Mouse (Mus musculus) liver, postnatal 0 days (tissue): ENCODE data around the gene Ttc33. TPM values are rescaled to one million over a fixed set of nuclear protein-coding genes. Genes with fewer than 3 reads are reported as not detected.

Experiments used
- ATAC-seq: fragments of 200-750 bp; cut with Nextera tagmentation; 2 replicates; pipeline ENCODE4 v1.8.0; 2017; ENCODE audit warnings: mild to moderate bottlenecking, moderate library complexity
- DNase-seq: peaks from one replicate; pipeline ENCODE4 v3.0.0-alpha.2; 2016
- H3K27ac ChIP-seq: fragments of 300-500 bp; sonication (generic); 2 replicates; pipeline ENCODE4 v1.5.1; 2014; ENCODE audit warnings: antibody characterized with exemption, moderate library complexity, mild to moderate bottlenecking, low read depth
- H3K27me3 ChIP-seq: fragments of 300-500 bp; sonication (generic); 2 replicates; pipeline ENCODE4 v1.6.1; 2014; ENCODE audit warnings: low read length, control low read depth, mixed read lengths; ENCODE audit not compliant: insufficient read depth
- H3K36me3 ChIP-seq: fragments of 300-500 bp; sonication (generic); replicated peaks from 2 replicates; pipeline ENCODE4 v1.6.1; 2014; ENCODE audit warnings: mild to moderate bottlenecking, control low read depth, low read length, moderate library complexity, mixed read lengths; ENCODE audit not compliant: insufficient read depth
- H3K4me1 ChIP-seq: fragments of 300-500 bp; sonication (generic); 2 replicates; pipeline ENCODE4 v1.6.1; 2014; ENCODE audit warnings: antibody characterized with exemption, mild to moderate bottlenecking, control low read depth; ENCODE audit not compliant: insufficient read depth
- H3K4me2 ChIP-seq: fragments of 300-500 bp; sonication (generic); 2 replicates; pipeline ENCODE4 v1.6.1; 2014; ENCODE audit warnings: low read depth, mild to moderate bottlenecking, low read length, moderate library complexity, mixed read lengths
- H3K4me3 ChIP-seq: fragments of 300-500 bp; sonication (generic); 2 replicates; pipeline ENCODE4 v1.5.1; 2014; ENCODE audit warnings: low read depth, low read length
- H3K9ac ChIP-seq: fragments of 300-500 bp; sonication (generic); replicated peaks from 2 replicates; pipeline ENCODE4 v1.6.1; 2014; ENCODE audit warnings: mild to moderate bottlenecking, moderate library complexity
- H3K9me3 ChIP-seq: fragments of 300-500 bp; sonication (generic); 2 replicates; pipeline ENCODE4 v1.6.1; 2016; ENCODE audit warnings: mild to moderate bottlenecking, control low read depth, low read length, mixed read lengths
- CTCF ChIP-seq: sonication (generic); IDR thresholded peaks from 2 replicates; pipeline ENCODE4 v1.5.1; 2016; ENCODE audit warnings: antibody characterized with exemption, low read depth
- EP300 ChIP-seq: IDR thresholded peaks from 2 replicates; pipeline ENCODE4 v1.6.1; 2016; ENCODE audit warnings: antibody characterized with exemption, low read depth, mild to moderate bottlenecking
- WGBS: fragments of 180-500 bp; shearing (Covaris S2); extraction: QIAGEN DNeasy Blood & Tissue Kit; methylation state at CpG from one replicate; pipeline ENCODE4 v1.1.7; 2014; ENCODE audit not compliant: insufficient replicate concordance; 5-methylcytosine and 5-hydroxymethylcytosine counted together
- polyA plus RNA-seq: library from polyadenylated mRNA; unstranded; fragments of >200 nt; fragmentation: Nextera tagmentation; extraction: Ambion mirVana; gene quantifications from 2 replicates; pipeline ENCODE4 v1.2.1, GENCODE M21; 2015

The Ttc33 gene
- polyA plus RNA-seq, 1 experiment from 2014 or later = 16.3 TPM

DNA sequence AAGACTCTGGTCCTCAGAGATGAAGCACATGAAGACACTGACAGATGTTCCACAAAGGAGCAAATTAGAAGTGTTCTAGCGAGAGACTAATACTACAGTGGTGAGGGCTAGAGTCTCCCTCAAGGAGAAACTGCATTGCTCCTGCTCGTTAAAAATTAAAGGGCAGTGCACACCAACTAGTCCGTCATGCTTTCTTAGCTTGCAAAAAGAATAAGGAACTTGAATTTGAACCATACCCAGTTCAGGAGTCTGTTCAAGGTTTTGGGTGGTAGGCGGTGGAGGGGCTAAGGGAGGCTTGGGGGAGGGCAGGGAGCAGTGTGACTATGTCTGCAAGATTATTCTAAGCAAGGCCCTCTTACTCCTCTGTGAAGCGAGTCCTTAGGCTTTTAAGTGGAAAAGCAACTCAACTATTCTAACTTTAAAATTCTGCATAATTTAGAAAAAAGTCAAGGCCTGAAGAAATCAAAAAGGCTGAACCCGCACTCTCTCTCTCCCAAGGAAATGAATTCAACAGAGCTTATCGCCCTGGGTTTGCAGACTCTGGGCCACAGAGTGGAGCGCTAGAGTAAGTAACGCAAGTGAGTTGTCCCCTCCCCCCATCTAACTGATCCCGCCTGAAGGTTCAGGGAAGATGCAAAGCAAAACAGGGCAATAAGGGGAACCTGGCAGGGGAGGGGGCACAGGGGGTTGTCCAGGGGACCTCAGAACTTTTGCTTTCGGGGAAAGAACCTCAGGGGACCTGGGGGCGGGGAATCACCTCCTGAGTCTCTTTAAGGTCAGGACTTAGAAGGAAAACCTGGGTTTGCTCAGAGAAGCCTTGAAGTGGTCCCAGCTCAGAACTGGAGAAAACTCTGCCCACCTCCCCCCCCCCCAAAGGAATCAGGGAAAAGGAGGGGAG lies 56.2 kb downstream of the Ttc33 start:
- Histone ChIP-seq H3K36me3 (no peaks in the 10 kb centered on the region), H3K4me1 (peaks cover 40% of the 10 kb centered on the region)

GRCm38 (mm10) chr15:5242241-5243035 lies 57.1 kb downstream of the Ttc33 start:
- DNase-seq (peak; percentile 50), ATAC-seq (peak; percentile 24)
- peak overlapping the region; percentile 54 for H3K9ac ChIP-seq
- peak overlapping the region; percentile 19; the same call in 1 of the 2 replicates for H3K27ac ChIP-seq
- TF ChIP-seq EP300 (no peak), CTCF (no peak)
- H3K4me1 ChIP-seq = peaks cover 40% of the 10 kb centered on the region
- peaks cover 28% of the 10 kb centered on the region for H3K27me3 ChIP-seq
- H3K9me3 ChIP-seq = no peaks in the 10 kb centered on the region
- peak overlapping the region; percentile 72 for H3K4me3 ChIP-seq
- H3K36me3 ChIP-seq = no peaks in the 10 kb centered on the region
- WGBS = 2% methylated on average over 54 of the region's 61 CpGs
- H3K4me2 ChIP-seq = peak overlapping the region; percentile 99

More for the DNA sequence above, 56.2 kb downstream of the Ttc33 start:
- 19% methylated on average over 12 of the region's 12 CpGs for WGBS
- no peak for TF ChIP-seq EP300
- peak; percentile 44 for TF ChIP-seq CTCF
- peak overlapping the region; percentile 72 for H3K4me3 ChIP-seq
- peak overlapping the region; percentile 54; the same call in 1 of the 2 replicates for H3K9ac ChIP-seq
- H3K27me3 ChIP-seq = peaks cover 28% of the 10 kb centered on the region
- peak; percentile 42 for DNase-seq
- H3K4me2 ChIP-seq = peak overlapping the region; percentile 99
- peak overlapping the region; percentile 19; the same call in 1 of the 2 replicates for H3K27ac ChIP-seq
- ATAC-seq = no peak
- no peaks in the 10 kb centered on the region for H3K9me3 ChIP-seq

- Histone ChIP-seq H3K27me3 (peaks cover 28% of the 10 kb centered on the region), H3K9ac (peak overlapping the region; percentile 63), H3K4me2 (peak overlapping the region; percentile 99), H3K4me1 (peaks cover 40% of the 10 kb centered on the region), H3K9me3 (no peaks in the 10 kb centered on the region), H3K4me3 (peak overlapping the region; percentile 72), H3K27ac (no peak overlapping the region), H3K36me3 (no peaks in the 10 kb centered on the region)
- TF ChIP-seq CTCF (no peak), EP300 (no peak)
- WGBS = 3% methylated on average over 40 of the region's 40 CpGs
- ATAC-seq = no peak
- DNase-seq = peak; percentile 21
These were observed 58.0 kb downstream of the Ttc33 start for GRCm38 (mm10) chr15:5243036-5243958.

DNA sequence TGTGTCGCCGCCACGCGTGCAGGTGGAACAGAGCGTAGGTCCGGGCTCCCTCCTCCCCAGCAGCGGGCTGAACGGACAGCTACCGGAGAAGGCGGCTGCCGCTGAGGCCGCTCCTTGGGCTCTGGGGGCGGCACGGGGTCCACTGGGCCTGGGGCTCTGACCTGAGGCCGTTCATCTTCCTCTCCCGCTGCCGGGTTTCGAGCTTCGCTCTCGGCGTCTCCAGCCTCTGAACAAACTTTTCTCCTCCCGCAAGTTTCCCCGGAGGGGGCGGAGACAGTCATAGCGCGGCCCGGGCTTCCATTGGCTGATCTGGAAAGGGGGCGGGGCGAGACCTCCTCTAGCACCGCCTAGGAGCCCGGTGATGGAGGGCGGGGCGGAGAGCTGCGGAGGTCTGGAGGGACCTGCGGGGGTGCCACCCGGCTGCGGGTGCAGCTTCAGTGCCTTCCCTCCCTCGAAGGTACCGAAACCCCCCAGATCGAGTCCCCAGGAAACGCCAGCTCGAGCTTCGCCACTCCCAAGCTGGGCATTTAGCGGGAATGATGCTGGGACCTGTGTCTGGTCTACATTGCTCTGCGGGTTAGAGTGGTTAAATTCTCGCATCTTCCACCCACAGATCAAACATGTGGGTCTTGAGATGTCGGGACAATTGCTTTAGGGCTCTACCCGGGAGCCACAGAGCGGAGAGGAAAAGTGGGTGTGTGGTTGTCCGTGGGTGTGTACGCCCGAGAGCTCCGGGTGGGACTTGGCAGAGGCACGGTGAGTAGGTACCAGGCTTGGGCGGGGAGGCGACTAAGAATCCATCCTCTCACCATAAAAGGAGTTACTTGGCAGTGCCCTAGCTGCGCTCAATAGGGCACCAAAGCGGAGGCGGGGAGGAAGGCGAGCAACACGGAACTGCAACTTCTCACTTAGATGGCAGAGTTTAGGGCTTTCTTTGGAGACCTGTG lies 58.9 kb downstream of the Ttc33 start, which contains the start of gene Ptger4:
Ptger4 (minus strand) TSS at position 229 of the 947 bp plus-strand sequence.
- H3K27ac ChIP-seq = no peak within 1 kb of the TSS
- ATAC-seq (peak; percentile 94), DNase-seq (peak; percentile 95)
- TF ChIP-seq CTCF = no peak
- TF ChIP-seq EP300 = no peak
- H3K9ac ChIP-seq = peak within 1 kb of the TSS; percentile 63
- peaks cover 28% of the 10 kb centered on the region for H3K27me3 ChIP-seq
- peaks cover 40% of the 10 kb centered on the region for H3K4me1 ChIP-seq
- H3K9me3 ChIP-seq = no peaks in the 10 kb centered on the region
- WGBS = 1% methylated on average over 61 of the region's 61 CpGs
- peak within 1 kb of the TSS; percentile 72 for H3K4me3 ChIP-seq
- H3K36me3 ChIP-seq = no peaks in the 10 kb centered on the region
- peak within 1 kb of the TSS; percentile 99 for H3K4me2 ChIP-seq

GRCm38 (mm10) chr15:5250182-5250581 lies 64.9 kb downstream of the Ttc33 start:
- H3K36me3 ChIP-seq = no peaks in the 10 kb centered on the region
- no peak overlapping the region for H3K27ac ChIP-seq
- no peak overlapping the region for H3K4me2 ChIP-seq
- no peak for TF ChIP-seq CTCF
- TF ChIP-seq EP300 = no peak
- WGBS = 74% methylated on average over 4 of the region's 4 CpGs
- no peaks in the 10 kb centered on the region for H3K9me3 ChIP-seq
- ATAC-seq (no peak), DNase-seq (no peak)
- H3K4me3 ChIP-seq = no peak overlapping the region
- no peaks in the 10 kb centered on the region for H3K4me1 ChIP-seq
- H3K27me3 ChIP-seq = peaks cover 6% of the 10 kb centered on the region; the same call in 1 of the 2 replicates
- no peak overlapping the region for H3K9ac ChIP-seq
